Mouse (Mus musculus) brain, embryonic 14.5 days (tissue): Measurements from ENCODE around the gene Ovch2. TPM values are rescaled to one million over a fixed set of nuclear protein-coding genes. Genes with fewer than 3 reads are reported as not detected.

Experiments used
- DNase-seq: peaks from one replicate; pipeline ENCODE4 v3.0.0-alpha.2; 2011; ENCODE audit warnings: low read depth
- CTCF ChIP-seq: fragments of 200-500 bp; IDR thresholded peaks from 2 replicates; pipeline ENCODE4 v1.5.1; 2012; ENCODE audit warnings: inconsistent platforms, mild to moderate bottlenecking, moderate library complexity, borderline replicate concordance; ENCODE audit not compliant: insufficient read depth, insufficient read length; ENCODE audit errors: extremely low read depth
- POLR2A ChIP-seq: fragments of 200-500 bp; IDR thresholded peaks from 2 replicates; pipeline ENCODE4 v1.6.1; 2012; ENCODE audit warnings: mild to moderate bottlenecking, inconsistent platforms, borderline replicate concordance; ENCODE audit not compliant: poor library complexity, insufficient read depth, insufficient read length, severe bottlenecking; ENCODE audit errors: extremely low read depth
- polyA plus RNA-seq: library from polyadenylated mRNA; depleted of rRNA; stranded (reverse); fragments of >200 nt; gene quantifications from 2 replicates; pipeline ENCODE4 v1.2.3, GENCODE M21; 2012; rRNA removed

Ovch2 gene
- polyA plus RNA-seq, 1 experiment, result not detected

DNA sequence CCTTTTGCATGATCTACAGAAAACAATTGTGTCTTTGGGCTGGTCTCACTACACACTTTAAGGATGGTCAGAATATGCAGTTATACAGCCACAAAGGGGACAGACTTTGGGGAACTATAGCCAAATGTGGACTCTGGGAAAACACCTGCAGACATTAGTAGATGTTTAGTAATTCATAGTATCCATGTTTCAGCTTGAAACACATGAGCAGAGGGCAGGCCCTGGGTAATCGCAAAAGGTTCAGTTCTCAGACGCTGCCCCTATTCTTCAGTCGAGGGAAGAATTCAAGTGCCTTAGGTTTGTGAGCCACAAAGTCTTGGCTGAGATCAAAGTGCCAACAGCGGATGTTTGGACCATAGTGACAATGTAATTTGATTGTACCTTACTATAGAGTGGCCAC is 56.6 kb downstream of the Ovch2 start:
- TF ChIP-seq CTCF (no peak), POLR2A (no peak)
- no peak for DNase-seq

DNA sequence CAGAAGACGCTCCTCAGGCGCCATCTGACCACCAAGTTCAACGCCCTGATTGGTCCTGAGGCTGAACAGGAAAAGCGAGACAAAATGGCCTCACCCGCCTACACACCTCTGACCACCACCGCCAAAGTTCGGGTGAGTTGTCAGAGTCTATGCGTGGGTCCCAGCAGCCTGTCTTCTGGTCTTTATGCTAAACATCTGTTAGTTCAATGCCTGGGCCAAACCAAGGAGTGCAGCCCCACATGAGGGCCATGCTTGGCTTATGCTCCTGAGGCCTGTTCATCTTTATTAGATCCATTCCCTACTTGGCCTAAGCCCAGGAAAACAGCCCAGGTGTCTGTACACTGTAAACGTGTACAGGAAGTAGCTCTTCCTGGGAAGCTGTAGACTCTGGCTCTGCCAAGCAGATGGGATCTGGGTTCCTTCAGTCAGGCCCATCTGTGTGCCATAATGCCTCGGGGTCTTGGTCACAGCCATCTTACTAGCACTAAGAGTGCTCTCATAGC is 58.0 kb downstream of the Ovch2 start:
- no peak for DNase-seq
- TF ChIP-seq CTCF (no peak), POLR2A (no peak)

DNA sequence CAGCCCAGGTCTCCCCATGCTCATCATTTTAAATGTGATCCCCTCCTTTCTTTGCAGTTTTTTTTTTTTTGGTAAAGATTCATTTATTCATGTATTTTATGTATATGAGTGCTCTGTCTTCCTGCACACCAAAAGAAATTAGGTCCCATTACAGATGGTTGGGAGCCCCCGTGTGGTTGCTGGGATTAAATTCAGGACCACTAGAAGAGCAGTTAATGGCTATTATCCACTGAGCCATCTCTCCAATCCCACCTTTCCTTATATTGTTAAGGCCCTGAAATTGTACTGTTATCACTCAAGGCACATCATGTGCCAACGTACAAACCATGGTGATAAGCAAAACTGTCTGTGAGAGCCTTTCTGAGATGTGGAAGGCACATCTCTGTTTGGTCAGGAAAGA is 62.3 kb downstream of the Ovch2 start:
- TF ChIP-seq POLR2A, result no peak
- peak; percentile 50; the same call in 1 of the 2 replicates for TF ChIP-seq CTCF
- DNase-seq, result peak; percentile 68

DNA sequence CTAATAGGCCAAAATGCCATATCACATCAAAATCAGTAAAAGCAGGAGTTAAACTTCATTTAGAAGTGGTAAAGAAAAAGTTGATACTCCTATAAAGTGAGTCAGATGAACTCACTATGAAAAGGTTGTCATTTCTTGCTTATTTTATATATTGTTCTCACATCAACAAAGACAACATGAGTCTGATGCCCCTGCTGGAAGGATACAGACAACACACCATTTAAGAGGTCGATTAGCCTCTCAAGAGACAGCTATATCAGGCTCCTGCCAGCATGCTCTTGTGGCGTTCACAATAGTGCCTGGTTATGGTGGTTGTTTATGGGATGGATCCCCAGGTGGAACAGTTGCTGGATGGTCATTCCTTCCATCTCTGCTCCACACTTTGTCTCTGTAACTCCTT is 67.8 kb downstream of the Ovch2 start:
- TF ChIP-seq CTCF, result no peak
- TF ChIP-seq POLR2A, result no peak
- DNase-seq, result no peak

Other genes starting within 250 kb of the Ovch2 start
- gene Olfml1, start 233.8 kb downstream of the Ovch2 start, polyA plus RNA-seq, result 2.0 and 2.3 TPM in 2 replicates
- gene Ppfibp2, start 206.0 kb downstream of the Ovch2 start, polyA plus RNA-seq, result 2.2 and 3.4 TPM in 2 replicates
- gene 5330417H12Rik, start 176.0 kb downstream of the Ovch2 start, polyA plus RNA-seq, result not detected in 2 replicates
- 0.11 and 0.14 TPM in 2 replicates for gene Cyb5r2, start 43.2 kb downstream of the Ovch2 start, polyA plus RNA-seq
- not detected in 2 replicates for gene Olfr467, start 11.1 kb upstream of the Ovch2 start, polyA plus RNA-seq
- not detected in 2 replicates for gene Olfr469, start 24.3 kb upstream of the Ovch2 start, polyA plus RNA-seq
- gene Olfr470, start 46.3 kb upstream of the Ovch2 start, polyA plus RNA-seq, result not detected in 2 replicates
- gene Olfr472, start 96.7 kb upstream of the Ovch2 start, polyA plus RNA-seq, result not detected in 2 replicates
- not detected in 2 replicates for gene Olfr473, start 129.2 kb upstream of the Ovch2 start, polyA plus RNA-seq
- not detected in 2 replicates for gene Olfr474, start 153.4 kb upstream of the Ovch2 start, polyA plus RNA-seq
- gene Olfr476, start 163.6 kb upstream of the Ovch2 start, polyA plus RNA-seq, result not detected in 2 replicates
- not detected in 2 replicates for gene Olfr477, start 185.5 kb upstream of the Ovch2 start, polyA plus RNA-seq
- gene Olfr478, start 232.8 kb upstream of the Ovch2 start, polyA plus RNA-seq, result not detected in 2 replicates
- gene Olfr479, start 249.5 kb upstream of the Ovch2 start, polyA plus RNA-seq, result not detected in 2 replicates